24 mouse cellular contexts compared by ENCODE assay signal in the genomic region with DNA sequence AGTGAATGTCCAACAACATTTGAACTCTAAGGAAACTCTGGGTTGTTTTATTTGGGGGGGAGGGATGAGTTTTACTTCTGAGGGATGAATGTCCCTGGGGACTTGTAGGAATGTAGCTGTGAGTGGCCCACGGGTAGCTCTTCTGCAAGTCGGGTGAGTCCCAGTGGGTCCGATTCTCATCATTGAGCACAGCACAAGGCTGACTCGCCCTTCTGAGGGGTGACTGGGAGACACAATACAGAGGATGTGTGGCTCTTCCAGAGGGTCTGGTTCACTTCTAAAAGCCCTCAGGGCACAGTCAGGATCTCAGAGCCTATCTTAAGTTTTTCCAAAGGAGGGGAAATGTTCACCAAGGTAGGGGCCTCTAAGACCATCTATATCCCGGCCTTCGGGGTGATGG.
DNase-seq lines count a peak whose midpoint lies in the region; ATAC-seq and TF ChIP-seq lines count a peak whose summit lies in the region.
"Had no signal": no experiment of that assay in that cellular context is flagged by ENCODE, and none has a peak within 500 bp of the region (broad histone marks: within the 10 kb centered on the region; RNA-seq: fewer than 3 reads in every experiment).

No protein-coding gene starts in this region.

- in situ Hi-C loops in Patski (cut with MboI; ENCODE audit: low pct_unique_long_range_greater_than_20kb), result no loop called here

- DNase-seq in forebrain, embryonic 10.5 days (ENCODE audit: extremely low spot score, low spot score), result peak; percentile 7
- DNase-seq in forebrain, embryonic 14.5 days (ENCODE audit: low spot score), result no peak
- peak; percentile 62 for DNase-seq in heart, embryonic 10.5 days (ENCODE audit: low spot score)
- DNase-seq in heart, postnatal 4 days, result no peak
- DNase-seq in midbrain, embryonic 10.5 days (ENCODE audit: low spot score), result peak; percentile 2
- no peak for DNase-seq in midbrain, embryonic 14.5 days
- peak; percentile 7 for DNase-seq in Patski (ENCODE audit: low read depth, low spot score)
- DNase-seq: adrenal gland, postnatal 10 days; adrenal gland, postnatal 36 days; cerebellum, adult 11 months; cerebellum, adult 2 months; cerebellum, adult 9-11 months; cerebellum, postnatal 25 days; gastrocnemius, postnatal 10 days; gastrocnemius, postnatal 36 days; heart, postnatal 14 days had no signal

- no peaks in the 10 kb centered on the region for H3K36me3 ChIP-seq in forebrain, embryonic 10.5 days (replicated peaks)
- H3K36me3 ChIP-seq in forebrain, embryonic 14.5 days (ENCODE audit: control insufficient read depth, insufficient read depth, low read length), result no peaks in the 10 kb centered on the region
- no peaks in the 10 kb centered on the region for H3K36me3 ChIP-seq in heart, embryonic 10.5 days
- H3K36me3 ChIP-seq in midbrain, embryonic 10.5 days, result no peaks in the 10 kb centered on the region
- no peaks in the 10 kb centered on the region for H3K36me3 ChIP-seq in midbrain, embryonic 14.5 days (ENCODE audit: control insufficient read depth, insufficient read depth, low read length)
- H3K36me3 ChIP-seq: embryonic facial prominence, embryonic 13.5 days; heart, embryonic 12.5 days; heart, embryonic 15.5 days; hindbrain, embryonic 12.5 days; hindbrain, embryonic 15.5 days had no signal

- no peak overlapping the region for H3K27ac ChIP-seq in forebrain, embryonic 10.5 days
- no peak overlapping the region for H3K27ac ChIP-seq in forebrain, embryonic 14.5 days (ENCODE audit: low read depth, low read length)
- no peak overlapping the region for H3K27ac ChIP-seq in heart, embryonic 10.5 days
- H3K27ac ChIP-seq in midbrain, embryonic 10.5 days (replicated peaks), result no peak overlapping the region
- no peak overlapping the region for H3K27ac ChIP-seq in midbrain, embryonic 14.5 days (replicated peaks; ENCODE audit: low read depth, low read length)
- H3K27ac ChIP-seq: embryonic facial prominence, embryonic 13.5 days; heart, embryonic 15.5 days; hindbrain, embryonic 12.5 days; hindbrain, embryonic 15.5 days had no signal

- H3K4me2 ChIP-seq in forebrain, embryonic 14.5 days (ENCODE audit: low read length), result no peak overlapping the region
- H3K4me2 ChIP-seq in midbrain, embryonic 14.5 days (ENCODE audit: low read length), result no peak overlapping the region
- H3K4me2 ChIP-seq: embryonic facial prominence, embryonic 13.5 days; heart, embryonic 12.5 days; heart, embryonic 15.5 days; hindbrain, embryonic 12.5 days; hindbrain, embryonic 15.5 days had no signal

- no peak for TF ChIP-seq CTCF in Patski (IDR thresholded peaks at IDR 0.05)

- POLR2A ChIA-PET in Patski (lab: Charles Lee), result no interaction called here

- H3K9me3 ChIP-seq in forebrain, embryonic 10.5 days, result no peaks in the 10 kb centered on the region
- H3K9me3 ChIP-seq in forebrain, embryonic 14.5 days (replicated peaks; ENCODE audit: control insufficient read depth, low read length), result no peaks in the 10 kb centered on the region
- no peaks in the 10 kb centered on the region for H3K9me3 ChIP-seq in heart, embryonic 10.5 days
- no peaks in the 10 kb centered on the region for H3K9me3 ChIP-seq in midbrain, embryonic 10.5 days (replicated peaks)
- no peaks in the 10 kb centered on the region for H3K9me3 ChIP-seq in midbrain, embryonic 14.5 days (ENCODE audit: control insufficient read depth, low read length)
- H3K9me3 ChIP-seq: embryonic facial prominence, embryonic 13.5 days; heart, embryonic 12.5 days; heart, embryonic 15.5 days; hindbrain, embryonic 12.5 days; hindbrain, embryonic 15.5 days had no signal

- H3K4me3 ChIP-seq in forebrain, embryonic 10.5 days, result no peak overlapping the region
- no peak overlapping the region for H3K4me3 ChIP-seq in forebrain, embryonic 14.5 days (ENCODE audit: low read depth, low read length)
- no peak overlapping the region for H3K4me3 ChIP-seq in heart, embryonic 10.5 days
- H3K4me3 ChIP-seq in midbrain, embryonic 10.5 days, result no peak overlapping the region
- H3K4me3 ChIP-seq in midbrain, embryonic 14.5 days (replicated peaks; ENCODE audit: low read depth, low read length), result no peak overlapping the region
- H3K4me3 ChIP-seq: embryonic facial prominence, embryonic 13.5 days; erythroblast, embryonic 14.5 days; heart, embryonic 12.5 days; heart, embryonic 15.5 days; hindbrain, embryonic 12.5 days; hindbrain, embryonic 15.5 days had no signal

- peaks cover 14% of the 10 kb centered on the region for H3K4me1 ChIP-seq in forebrain, embryonic 10.5 days
- H3K4me1 ChIP-seq in forebrain, embryonic 14.5 days (ENCODE audit: control insufficient read depth, insufficient read depth, low read length), result no peaks in the 10 kb centered on the region
- H3K4me1 ChIP-seq in heart, embryonic 10.5 days, result peaks cover 11% of the 10 kb centered on the region
- H3K4me1 ChIP-seq in midbrain, embryonic 10.5 days, result peaks cover 18% of the 10 kb centered on the region
- H3K4me1 ChIP-seq in midbrain, embryonic 14.5 days (ENCODE audit: control insufficient read depth, insufficient read depth, low read length), result no peaks in the 10 kb centered on the region
- H3K4me1 ChIP-seq: embryonic facial prominence, embryonic 13.5 days; heart, embryonic 12.5 days; heart, embryonic 15.5 days; hindbrain, embryonic 12.5 days; hindbrain, embryonic 15.5 days had no signal

- CTCF ChIA-PET in Patski (lab: Charles Lee), result no interaction called here

- peaks cover 30% of the 10 kb centered on the region for H3K27me3 ChIP-seq in forebrain, embryonic 10.5 days (ENCODE audit: poor library complexity, severe bottlenecking)
- H3K27me3 ChIP-seq in forebrain, embryonic 14.5 days (replicated peaks; ENCODE audit: control insufficient read depth, insufficient read depth, low read length), result no peaks in the 10 kb centered on the region
- H3K27me3 ChIP-seq in heart, embryonic 10.5 days (ENCODE audit: insufficient read depth, poor library complexity, severe bottlenecking), result peaks cover 38% of the 10 kb centered on the region; the same call in 1 of the 2 replicates
- peaks cover 45% of the 10 kb centered on the region; the same call in 1 of the 2 replicates for H3K27me3 ChIP-seq in midbrain, embryonic 10.5 days (ENCODE audit: low read depth, poor library complexity, severe bottlenecking)
- H3K27me3 ChIP-seq in midbrain, embryonic 14.5 days (ENCODE audit: control insufficient read depth, insufficient read depth, low read length), result no peaks in the 10 kb centered on the region; the same call in 1 of the 2 replicates
- H3K27me3 ChIP-seq in Patski, result peaks cover 5% of the 10 kb centered on the region
- H3K27me3 ChIP-seq: embryonic facial prominence, embryonic 13.5 days; hindbrain, embryonic 12.5 days; hindbrain, embryonic 15.5 days had no signal

- whole genome bisulfite sequencing in forebrain, embryonic 10.5 days, result 90% methylated on average over 6 of the region's 6 CpGs
- WGBS in forebrain, embryonic 14.5 days, result 90% methylated on average over 6 of the region's 6 CpGs
- WGBS in heart, embryonic 10.5 days, result 81% methylated on average over 6 of the region's 6 CpGs
- WGBS in midbrain, embryonic 10.5 days, result 89% methylated on average over 6 of the region's 6 CpGs
- 92% methylated on average over 6 of the region's 6 CpGs for WGBS in midbrain, embryonic 14.5 days

- ATAC-seq in forebrain, embryonic 14.5 days, result no peak
- ATAC-seq in midbrain, embryonic 14.5 days (ENCODE audit: low FRiP score, low TSS enrichment), result no peak
- ATAC-seq in Patski, result peak; percentile 88
- ATAC-seq in cerebellum, adult (ENCODE audit: insufficient number of reproducible peaks, low FRiP score, low TSS enrichment), result no peak
- ATAC-seq: forebrain, embryonic 16.5 days had no signal

- H3K9ac ChIP-seq in forebrain, embryonic 14.5 days (ENCODE audit: low read length), result no peak overlapping the region
- no peak overlapping the region for H3K9ac ChIP-seq in midbrain, embryonic 14.5 days (replicated peaks; ENCODE audit: low read length)
- H3K9ac ChIP-seq: embryonic facial prominence, embryonic 13.5 days; heart, embryonic 12.5 days; heart, embryonic 15.5 days; hindbrain, embryonic 12.5 days; hindbrain, embryonic 15.5 days had no signal

Comparison
In these comparisons a context has a peak if more than half of its experiments do, and no peak if none do; other contexts are left out.
1. DNase-seq: peak in forebrain, embryonic 10.5 days (single experiment), heart, embryonic 10.5 days (single experiment), midbrain, embryonic 10.5 days (single experiment) and Patski (single experiment); none in forebrain, embryonic 14.5 days (single experiment), heart, postnatal 4 days (single experiment) and midbrain, embryonic 14.5 days (single experiment).